Mouse (Mus musculus): ENCODE data around the gene Trim60. TPM values are rescaled to one million over a fixed set of nuclear protein-coding genes. Genes with fewer than 3 reads are reported as not detected.

The Trim60 gene
- total and polyA plus RNA-seq, 3 experiments = not detected

DNA sequence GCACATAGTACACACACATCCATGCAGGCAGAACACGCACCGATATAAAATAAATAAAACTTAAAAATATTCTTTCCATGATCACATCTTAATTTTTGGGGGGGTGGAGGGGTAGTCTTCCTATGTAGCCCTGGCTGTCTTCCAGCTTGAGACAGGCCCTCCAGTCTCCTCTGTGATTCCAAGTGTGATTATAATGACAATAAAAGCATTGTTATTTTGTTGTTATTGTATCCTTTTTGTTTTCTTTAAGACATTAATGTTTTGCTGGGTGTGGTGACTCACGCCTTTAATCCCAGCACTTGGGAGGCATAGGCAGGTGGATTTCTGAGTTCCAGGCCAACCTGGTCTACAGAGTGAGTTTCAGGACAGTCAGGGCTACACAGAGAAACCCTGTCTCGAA, 29.4 kb upstream of the Trim60 start:
- H3K4me1 ChIP-seq (ENCODE audit: control insufficient read depth in 1 of 2, insufficient read depth in 2 of 2, low read length in 2 of 2) = no peaks in the 10 kb centered on the region
- H3K27ac ChIP-seq (ENCODE audit: control insufficient read depth, low read depth, low read length) = no peak overlapping the region
- H3K9ac ChIP-seq (ENCODE audit: control insufficient read depth, low read depth, low read length, poor library complexity, severe bottlenecking) = no peak overlapping the region
- H3K9me3 ChIP-seq (replicated peaks; ENCODE audit: insufficient read depth, low read length) = no peaks in the 10 kb centered on the region
- no peak for DNase-seq (ENCODE audit: low read depth, low spot score)
- TF ChIP-seq JUND (IDR thresholded peaks at IDR 0.05; ENCODE audit: low read depth, low read length) = no peak
- no peak for TF ChIP-seq MAFK (IDR thresholded peaks at IDR 0.05; ENCODE audit: borderline replicate concordance, low read depth, low read length)
- no peak for TF ChIP-seq TCF12 (IDR thresholded peaks at IDR 0.05; ENCODE audit: low read depth, low read length)
- no peak for TF ChIP-seq NELFE (IDR thresholded peaks at IDR 0.05; ENCODE audit: low read depth, low read length)
- no peak for TF ChIP-seq RCOR1 (IDR thresholded peaks at IDR 0.05; ENCODE audit: low read depth, low read length)
- TF ChIP-seq POLR2AphosphoS5 (IDR thresholded peaks at IDR 0.05; ENCODE audit: borderline replicate concordance, low read depth, low read length) = no peak
- no peak for TF ChIP-seq HCFC1 (IDR thresholded peaks at IDR 0.05; ENCODE audit: low read depth, low read length)
- no peak for TF ChIP-seq MYC (IDR thresholded peaks at IDR 0.05; ENCODE audit: low read depth, low read length)
- no peak for TF ChIP-seq ZKSCAN1 (IDR thresholded peaks at IDR 0.05; ENCODE audit: low read depth, low read length)
- H3K36me3 ChIP-seq (ENCODE audit: control insufficient read depth in 1 of 2, insufficient read depth in 2 of 2, low read length in 2 of 2) = no peaks in the 10 kb centered on the region
- H3K27me3 ChIP-seq (ENCODE audit: control insufficient read depth in 1 of 2, insufficient read depth in 2 of 2, low read length in 2 of 2) = no peaks in the 10 kb centered on the region
- no peaks in the 10 kb centered on the region for H3K79me2 ChIP-seq (ENCODE audit: control insufficient read depth, insufficient read depth, low read length, poor library complexity)
- H3K4me3 ChIP-seq (ENCODE audit: control insufficient read depth in 1 of 2, insufficient read depth in 1 of 2, low read depth in 2 of 2, low read length in 2 of 2) = no peak overlapping the region

DNA sequence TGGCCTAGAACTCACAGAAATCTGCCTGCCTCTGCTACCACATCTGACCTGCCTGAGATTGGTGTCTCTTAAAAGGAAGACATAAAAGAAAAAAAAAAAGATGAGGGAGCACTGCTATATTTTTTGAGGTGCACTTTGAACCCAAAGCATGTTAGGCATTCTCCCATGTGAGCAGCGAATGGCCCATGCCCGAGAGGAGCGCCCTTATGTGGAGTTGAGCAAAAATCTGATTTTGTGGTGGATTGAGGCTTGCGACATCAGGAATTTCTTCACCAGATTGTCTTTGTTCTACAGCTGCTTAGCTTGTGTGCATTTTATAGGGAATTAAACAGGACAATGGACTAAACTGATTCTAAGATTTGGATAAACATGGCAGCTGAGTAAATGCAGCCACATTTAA, 28.8 kb upstream of the Trim60 start:
- TF ChIP-seq TCF12 (IDR thresholded peaks at IDR 0.05; ENCODE audit: low read depth, low read length) (no peak), MAX (IDR thresholded peaks at IDR 0.05; ENCODE audit: low read length) (no peak), BHLHE40 (IDR thresholded peaks at IDR 0.05; ENCODE audit: borderline replicate concordance, low read depth, low read length) (no peak), CHD2 (IDR thresholded peaks at IDR 0.05; ENCODE audit: low read length) (no peak), ELF1 (IDR thresholded peaks at IDR 0.05; ENCODE audit: low read depth, low read length) (no peak), HCFC1 (IDR thresholded peaks at IDR 0.05; ENCODE audit: low read depth, low read length) (no peak)

DNA sequence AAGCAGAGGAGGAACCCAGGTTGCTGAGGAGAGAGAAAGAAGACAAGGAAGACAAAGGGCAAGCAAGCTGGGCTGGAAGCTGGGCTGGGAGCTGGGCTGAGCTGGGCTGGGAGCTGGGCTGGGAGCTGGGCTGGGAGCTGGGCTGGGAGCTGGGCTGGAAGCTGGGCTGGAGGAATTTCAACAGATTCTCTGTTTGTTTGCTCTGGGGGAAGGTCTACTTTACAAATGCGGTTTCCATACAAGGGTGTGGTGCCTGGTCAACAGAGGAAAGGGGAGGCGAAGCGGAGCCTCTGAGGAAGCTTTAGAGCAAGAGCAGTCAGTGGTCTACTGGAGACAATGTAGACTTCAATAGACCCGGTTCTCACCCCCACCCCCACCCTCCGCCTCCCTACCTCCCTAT, 28.2 kb upstream of the Trim60 start:
- no peaks in the 10 kb centered on the region for H3K27me3 ChIP-seq (ENCODE audit: control insufficient read depth in 1 of 2, insufficient read depth in 2 of 2, low read length in 2 of 2)
- H3K36me3 ChIP-seq (ENCODE audit: control insufficient read depth in 1 of 2, insufficient read depth in 2 of 2, low read length in 2 of 2) = no peaks in the 10 kb centered on the region
- no peaks in the 10 kb centered on the region for H3K4me1 ChIP-seq (ENCODE audit: control insufficient read depth in 1 of 2, insufficient read depth in 2 of 2, low read length in 2 of 2)
- no peaks in the 10 kb centered on the region for H3K9me3 ChIP-seq (replicated peaks; ENCODE audit: insufficient read depth, low read length)
- H3K27ac ChIP-seq (ENCODE audit: control insufficient read depth, low read depth, low read length) = no peak overlapping the region
- DNase-seq (ENCODE audit: low read depth, low spot score) = no peak
- H3K4me3 ChIP-seq (ENCODE audit: control insufficient read depth in 1 of 2, insufficient read depth in 1 of 2, low read depth in 2 of 2, low read length in 2 of 2) = no peak overlapping the region
- H3K9ac ChIP-seq (ENCODE audit: control insufficient read depth, low read depth, low read length, poor library complexity, severe bottlenecking) = no peak overlapping the region
- no peaks in the 10 kb centered on the region for H3K79me2 ChIP-seq (ENCODE audit: control insufficient read depth, insufficient read depth, low read length, poor library complexity)
- TF ChIP-seq ZMIZ1 (IDR thresholded peaks at IDR 0.05; ENCODE audit: low read depth, low read length) (no peak), MEF2A (IDR thresholded peaks at IDR 0.05; ENCODE audit: extremely low read depth, insufficient replicate concordance, low read depth, low read length, poor library complexity, severe bottlenecking) (no peak), MYB (IDR thresholded peaks at IDR 0.05; ENCODE audit: low read depth, low read length) (no peak), USF1 (IDR thresholded peaks at IDR 0.05; ENCODE audit: low read depth, low read length) (no peak), RAD21 (IDR thresholded peaks at IDR 0.05; ENCODE audit: low read depth, low read length) (no peak), MXI1 (IDR thresholded peaks at IDR 0.05; ENCODE audit: low read depth, low read length) (no peak), MYC (IDR thresholded peaks at IDR 0.05; ENCODE audit: low read depth, low read length) (no peak), MAZ (IDR thresholded peaks at IDR 0.05; ENCODE audit: low read depth, low read length) (no peak), UBTF (IDR thresholded peaks at IDR 0.05; ENCODE audit: borderline replicate concordance, insufficient read depth, low read depth, low read length) (no peak), CHD2 (IDR thresholded peaks at IDR 0.05; ENCODE audit: low read length) (no peak), ETS1 (IDR thresholded peaks at IDR 0.05; ENCODE audit: low read depth, low read length) (no peak), CTCF (IDR thresholded peaks at IDR 0.05 in 2 of 3, conservative IDR thresholded peaks at IDR 0.05 in 1 of 3; ENCODE audit: control insufficient read depth in 1 of 3, insufficient read depth in 1 of 3, low read depth in 2 of 3, low read length in 3 of 3, poor library complexity in 1 of 3, severe bottlenecking in 1 of 3) (no peak), KAT2A (conservative IDR thresholded peaks at IDR 0.05; ENCODE audit: low read depth, low read length) (no peak), BHLHE40 (IDR thresholded peaks at IDR 0.05; ENCODE audit: borderline replicate concordance, low read depth, low read length) (no peak), GATA1 (IDR thresholded peaks at IDR 0.05; ENCODE audit: low read depth, low read length) (no peak), NRF1 (IDR thresholded peaks at IDR 0.05; ENCODE audit: insufficient read depth, low read depth, low read length, poor library complexity, severe bottlenecking) (no peak)

More for the DNA sequence above, 28.8 kb upstream of the Trim60 start:
- H3K4me1 ChIP-seq (ENCODE audit: control insufficient read depth in 1 of 2, insufficient read depth in 2 of 2, low read length in 2 of 2) = no peaks in the 10 kb centered on the region
- no peaks in the 10 kb centered on the region for H3K9me3 ChIP-seq (replicated peaks; ENCODE audit: insufficient read depth, low read length)
- H3K79me2 ChIP-seq (ENCODE audit: control insufficient read depth, insufficient read depth, low read length, poor library complexity) = no peaks in the 10 kb centered on the region
- no peak overlapping the region for H3K4me3 ChIP-seq (ENCODE audit: control insufficient read depth in 1 of 2, insufficient read depth in 1 of 2, low read depth in 2 of 2, low read length in 2 of 2)
- DNase-seq (ENCODE audit: low read depth, low spot score) = no peak
- no peak overlapping the region for H3K27ac ChIP-seq (ENCODE audit: control insufficient read depth, low read depth, low read length)
- no peak overlapping the region for H3K9ac ChIP-seq (ENCODE audit: control insufficient read depth, low read depth, low read length, poor library complexity, severe bottlenecking)
- H3K36me3 ChIP-seq (ENCODE audit: control insufficient read depth in 1 of 2, insufficient read depth in 2 of 2, low read length in 2 of 2) = no peaks in the 10 kb centered on the region
- H3K27me3 ChIP-seq (ENCODE audit: control insufficient read depth in 1 of 2, insufficient read depth in 2 of 2, low read length in 2 of 2) = no peaks in the 10 kb centered on the region
